Mouse (Mus musculus) ES-E14 (cell line): ENCODE data around the gene Erc2.

Experiments used
- CHD2 ChIP-seq: IDR thresholded peaks from 2 replicates; pipeline ENCODE4 v1.6.1; 2014; ENCODE audit warnings: mild to moderate bottlenecking, low read depth, low read length, inconsistent platforms
- HCFC1 ChIP-seq: IDR thresholded peaks from 2 replicates; pipeline ENCODE4 v1.6.1; 2012; ENCODE audit warnings: low read length, inconsistent platforms, borderline replicate concordance; ENCODE audit not compliant: insufficient read depth
- MAFK ChIP-seq: IDR thresholded peaks from 2 replicates; pipeline ENCODE4 v1.6.1; 2014; ENCODE audit warnings: mild to moderate bottlenecking, low read depth, low read length, inconsistent platforms; ENCODE audit not compliant: insufficient read depth
- ZC3H11A ChIP-seq: IDR thresholded peaks from 2 replicates; pipeline ENCODE4 v1.6.1; 2012; ENCODE audit warnings: low read depth, mild to moderate bottlenecking, inconsistent platforms, low read length, borderline replicate concordance

DNA sequence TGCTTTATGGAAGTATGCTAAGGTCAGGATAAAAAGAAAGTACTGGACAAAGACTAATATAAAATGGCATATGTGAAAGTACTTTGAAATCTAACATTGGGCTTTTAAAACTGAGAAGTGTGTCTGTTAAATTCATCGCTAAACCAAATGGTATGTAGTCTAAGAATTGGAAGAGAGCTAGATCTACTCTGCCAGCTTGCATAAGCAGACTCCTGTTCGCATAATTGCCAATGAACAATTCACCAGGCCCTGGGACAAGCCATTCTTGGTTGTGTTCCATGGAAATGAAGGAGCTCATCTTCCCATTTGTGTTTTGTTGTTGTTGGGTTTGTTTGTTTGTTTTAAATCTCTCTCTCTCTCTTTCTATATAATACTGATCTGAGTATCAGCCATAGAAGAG, 521.8 kb downstream of the Erc2 start:
- TF ChIP-seq CHD2 (no peak), HCFC1 (no peak), MAFK (no peak), ZC3H11A (no peak)
